ENCODE assay signal across 8 mouse cellular contexts in the genomic region with DNA sequence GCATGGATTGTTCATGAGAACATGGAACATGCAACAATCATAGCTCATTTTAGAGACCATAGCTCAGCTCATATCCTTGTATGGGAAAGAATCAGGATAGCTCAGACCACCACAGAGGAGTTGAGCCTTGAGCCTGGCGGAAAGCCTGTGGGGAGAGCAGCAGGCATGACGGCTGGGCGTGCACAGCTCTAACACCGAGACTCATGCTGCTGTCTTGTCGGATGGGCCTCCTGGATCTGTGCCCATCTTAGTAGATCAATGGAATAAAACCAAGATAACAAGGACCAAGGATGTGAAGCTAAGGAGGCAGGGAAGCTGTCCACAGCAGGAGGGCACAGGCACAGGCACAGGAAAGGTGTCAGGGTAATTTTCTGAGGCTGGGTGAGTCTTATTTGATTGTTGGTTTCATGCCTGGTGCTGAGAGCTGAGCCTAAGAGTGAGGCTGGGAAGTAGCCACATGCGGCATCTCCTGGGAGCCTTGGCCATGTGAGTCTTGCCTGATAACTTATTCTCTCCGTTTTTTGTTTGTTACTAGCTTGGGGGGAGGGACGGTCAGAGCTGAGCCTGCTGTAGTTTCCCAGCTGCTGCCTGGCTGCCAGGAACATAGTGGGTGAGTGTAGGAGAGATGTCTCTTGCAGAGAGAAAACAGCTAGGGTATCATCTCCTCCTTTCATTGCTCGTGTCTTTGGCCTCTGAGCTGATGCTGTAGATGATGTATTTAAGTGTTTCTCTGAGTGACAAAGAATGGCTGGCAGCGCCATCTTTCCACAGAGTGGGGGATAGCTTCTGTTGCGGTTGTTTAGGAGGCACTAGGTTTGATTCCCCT. TPM values are rescaled to one million over a fixed set of nuclear protein-coding genes. Genes with fewer than 3 reads are reported as not detected.
DNase-seq lines count a peak whose midpoint lies in the region; ATAC-seq and TF ChIP-seq lines count a peak whose summit lies in the region.

No protein-coding gene starts in this region.

- no peaks in the 10 kb centered on the region for H3K36me3 ChIP-seq in kidney, adult 2 months (ENCODE audit: control insufficient read depth, insufficient read depth, low read length)
- H3K36me3 ChIP-seq in embryonic facial prominence, embryonic 13.5 days, result peaks cover 38% of the 10 kb centered on the region
- peaks cover 22% of the 10 kb centered on the region; the same call in 1 of the 2 replicates for H3K36me3 ChIP-seq in hindbrain, embryonic 13.5 days
- H3K36me3 ChIP-seq in stomach, embryonic 15.5 days, result peaks cover 10% of the 10 kb centered on the region; the same call in 1 of the 2 replicates

- no peaks in the 10 kb centered on the region for H3K9me3 ChIP-seq in embryonic facial prominence, embryonic 13.5 days
- H3K9me3 ChIP-seq in hindbrain, embryonic 13.5 days, result no peaks in the 10 kb centered on the region
- H3K9me3 ChIP-seq in stomach, embryonic 15.5 days, result no peaks in the 10 kb centered on the region

- H3K9ac ChIP-seq in embryonic facial prominence, embryonic 13.5 days, result peak overlapping the region; percentile 40; the same call in 1 of the 2 replicates
- 0 out of 2 replicates have a peak overlapping the region, but pooled peaks have one; percentile 40 for H3K9ac ChIP-seq in hindbrain, embryonic 13.5 days
- H3K9ac ChIP-seq in stomach, embryonic 15.5 days, result no peak overlapping the region

- no peaks in the 10 kb centered on the region for H3K27me3 ChIP-seq in kidney, adult 2 months (replicated peaks; ENCODE audit: control insufficient read depth, insufficient read depth, low read length)
- H3K27me3 ChIP-seq in embryonic facial prominence, embryonic 13.5 days, result no peaks in the 10 kb centered on the region
- H3K27me3 ChIP-seq in hindbrain, embryonic 13.5 days, result no peaks in the 10 kb centered on the region
- H3K27me3 ChIP-seq in stomach, embryonic 15.5 days (replicated peaks), result no peaks in the 10 kb centered on the region

- TF ChIP-seq POLR2A in kidney, adult 2 months (IDR thresholded peaks at IDR 0.05; ENCODE audit: low read depth, low read length), result no peak

- no peak for DNase-seq in kidney, adult 2 months
- no peak for DNase-seq in kidney, postnatal 25 days
- DNase-seq in ES-CJ7 (ENCODE audit: low read depth, low spot score) (peak; percentile 45), adipocyte (ENCODE audit: low spot score) (no peak)

- 64% methylated on average over 11 of the region's 11 CpGs for WGBS in kidney, adult 2 months
- 72% methylated on average over 11 of the region's 11 CpGs for WGBS in embryonic facial prominence, embryonic 13.5 days
- WGBS in hindbrain, embryonic 13.5 days, result 42% methylated on average over 11 of the region's 11 CpGs
- 56% methylated on average over 11 of the region's 11 CpGs for WGBS in stomach, embryonic 15.5 days

- no peak overlapping the region for H3K27ac ChIP-seq in kidney, adult 2 months (ENCODE audit: insufficient read depth, low read depth, low read length)
- no peak overlapping the region for H3K27ac ChIP-seq in embryonic facial prominence, embryonic 13.5 days
- peak overlapping the region; percentile 75 for H3K27ac ChIP-seq in hindbrain, embryonic 13.5 days
- peak overlapping the region; percentile 67; the same call in 1 of the 2 replicates for H3K27ac ChIP-seq in stomach, embryonic 15.5 days

- H3K4me2 ChIP-seq in embryonic facial prominence, embryonic 13.5 days, result no peak overlapping the region
- peak overlapping the region; percentile 13; the same call in 1 of the 2 replicates for H3K4me2 ChIP-seq in hindbrain, embryonic 13.5 days
- H3K4me2 ChIP-seq in stomach, embryonic 15.5 days, result no peak overlapping the region

- ATAC-seq in embryonic facial prominence, embryonic 13.5 days (ENCODE audit: insufficient number of reproducible peaks, insufficient read depth, low FRiP score, low TSS enrichment, low read depth), result no peak
- ATAC-seq in hindbrain, embryonic 13.5 days (ENCODE audit: low FRiP score), result peak; percentile 71
- peak; percentile 21 for ATAC-seq in megakaryocyte progenitor cell, adult 5-6 weeks (replicated peaks; ENCODE audit: poor library complexity)
- peak; percentile 14; the same call in 1 of the 2 replicates for ATAC-seq in stomach, embryonic 15.5 days (ENCODE audit: insufficient read depth, low FRiP score, low read depth)

- H3K4me3 ChIP-seq in kidney, adult 2 months (ENCODE audit: insufficient read depth, low read depth, low read length), result no peak overlapping the region
- no peak overlapping the region for H3K4me3 ChIP-seq in embryonic facial prominence, embryonic 13.5 days
- H3K4me3 ChIP-seq in hindbrain, embryonic 13.5 days, result no peak overlapping the region
- no peak overlapping the region for H3K4me3 ChIP-seq in stomach, embryonic 15.5 days (replicated peaks)

- TF ChIP-seq CTCF in kidney, adult 2 months (conservative IDR thresholded peaks at IDR 0.05; ENCODE audit: insufficient read depth, insufficient read length, low read depth, low read length), result peak; percentile 31

- no peaks in the 10 kb centered on the region for H3K4me1 ChIP-seq in kidney, adult 2 months (ENCODE audit: control insufficient read depth, insufficient read depth, low read length)
- peaks cover 7% of the 10 kb centered on the region; the same call in 1 of the 2 replicates for H3K4me1 ChIP-seq in embryonic facial prominence, embryonic 13.5 days
- peaks cover 26% of the 10 kb centered on the region for H3K4me1 ChIP-seq in hindbrain, embryonic 13.5 days (replicated peaks)
- H3K4me1 ChIP-seq in stomach, embryonic 15.5 days, result no peaks in the 10 kb centered on the region

RNA-seq across cellular contexts. Expression of gene Ccm2, which starts 22.1 kb away (rescaled TPM):
- polyA plus RNA-seq in kidney, adult 2 months (2012; rRNA removed), result 56.1 and 60.8 TPM in 2 replicates
- polyA plus RNA-seq in embryonic facial prominence, embryonic 13.5 days (2015; fragmentation: Nextera tagmentation; extraction: Ambion mirVana), result 79.5 and 80.2 TPM in 2 replicates
- polyA plus RNA-seq in hindbrain, embryonic 13.5 days (2015; fragmentation: Nextera tagmentation; extraction: Ambion mirVana), result 94.1 and 99.0 TPM in 2 replicates
- total RNA-seq in megakaryocyte progenitor cell, adult 5-6 weeks (2015), result 18.3 and 22.7 TPM in 2 replicates
- 43.6 TPM in 2 replicates for total RNA-seq in megakaryocyte progenitor cell, adult 5-6 weeks (2017)
- 75.4 and 76.3 TPM in 2 replicates for polyA plus RNA-seq in stomach, embryonic 15.5 days (2015; fragmentation: Nextera tagmentation; extraction: Ambion mirVana)

RNA-seq across cellular contexts. Expression of gene Nacad, which starts 37.1 kb away (rescaled TPM):
- polyA plus RNA-seq in kidney, adult 2 months (2012; rRNA removed), result 2.2 and 2.7 TPM in 2 replicates
- polyA plus RNA-seq in embryonic facial prominence, embryonic 13.5 days (2015; fragmentation: Nextera tagmentation; extraction: Ambion mirVana), result 2.9 and 3.4 TPM in 2 replicates
- polyA plus RNA-seq in hindbrain, embryonic 13.5 days (2015; fragmentation: Nextera tagmentation; extraction: Ambion mirVana), result 87.6 and 90.0 TPM in 2 replicates
- not detected in 2 replicates for total RNA-seq in megakaryocyte progenitor cell, adult 5-6 weeks (2015)
- not detected in 2 replicates for total RNA-seq in megakaryocyte progenitor cell, adult 5-6 weeks (2017)
- 5.7 and 8.2 TPM in 2 replicates for polyA plus RNA-seq in stomach, embryonic 15.5 days (2015; fragmentation: Nextera tagmentation; extraction: Ambion mirVana)

RNA-seq across cellular contexts. Expression of gene Myo1g, which starts 48.0 kb away (rescaled TPM):
- polyA plus RNA-seq in kidney, adult 2 months (2012; rRNA removed), result 3.2 and 10.3 TPM in 2 replicates
- 1.3 and 1.8 TPM in 2 replicates for polyA plus RNA-seq in embryonic facial prominence, embryonic 13.5 days (2015; fragmentation: Nextera tagmentation; extraction: Ambion mirVana)
- 0.42 and 0.48 TPM in 2 replicates for polyA plus RNA-seq in hindbrain, embryonic 13.5 days (2015; fragmentation: Nextera tagmentation; extraction: Ambion mirVana)
- 39.1 and 43.8 TPM in 2 replicates for total RNA-seq in megakaryocyte progenitor cell, adult 5-6 weeks (2015)
- total RNA-seq in megakaryocyte progenitor cell, adult 5-6 weeks (2017), result 47.1 and 49.6 TPM in 2 replicates
- polyA plus RNA-seq in stomach, embryonic 15.5 days (2015; fragmentation: Nextera tagmentation; extraction: Ambion mirVana), result 3.5 and 4.3 TPM in 2 replicates

RNA-seq across cellular contexts. Expression of gene Tbrg4, which starts 57.1 kb away (rescaled TPM):
- 73.9 and 85.3 TPM in 2 replicates for polyA plus RNA-seq in kidney, adult 2 months (2012; rRNA removed)
- 33.6 and 38.5 TPM in 2 replicates for polyA plus RNA-seq in embryonic facial prominence, embryonic 13.5 days (2015; fragmentation: Nextera tagmentation; extraction: Ambion mirVana)
- 29.2 and 34.0 TPM in 2 replicates for polyA plus RNA-seq in hindbrain, embryonic 13.5 days (2015; fragmentation: Nextera tagmentation; extraction: Ambion mirVana)
- total RNA-seq in megakaryocyte progenitor cell, adult 5-6 weeks (2015), result 46.2 and 58.3 TPM in 2 replicates
- total RNA-seq in megakaryocyte progenitor cell, adult 5-6 weeks (2017), result 36.7 and 52.1 TPM in 2 replicates
- 41.6 and 50.2 TPM in 2 replicates for polyA plus RNA-seq in stomach, embryonic 15.5 days (2015; fragmentation: Nextera tagmentation; extraction: Ambion mirVana)

Comparison
In these comparisons a context has a peak if more than half of its experiments do, and no peak if none do; other contexts are left out.
1. H3K27ac ChIP-seq: peak in hindbrain, embryonic 13.5 days (single experiment) and stomach, embryonic 15.5 days (single experiment); none in kidney, adult 2 months (single experiment) and embryonic facial prominence, embryonic 13.5 days (single experiment).